Mouse (Mus musculus): Measurements from ENCODE around the gene Dapl1.

DNA sequence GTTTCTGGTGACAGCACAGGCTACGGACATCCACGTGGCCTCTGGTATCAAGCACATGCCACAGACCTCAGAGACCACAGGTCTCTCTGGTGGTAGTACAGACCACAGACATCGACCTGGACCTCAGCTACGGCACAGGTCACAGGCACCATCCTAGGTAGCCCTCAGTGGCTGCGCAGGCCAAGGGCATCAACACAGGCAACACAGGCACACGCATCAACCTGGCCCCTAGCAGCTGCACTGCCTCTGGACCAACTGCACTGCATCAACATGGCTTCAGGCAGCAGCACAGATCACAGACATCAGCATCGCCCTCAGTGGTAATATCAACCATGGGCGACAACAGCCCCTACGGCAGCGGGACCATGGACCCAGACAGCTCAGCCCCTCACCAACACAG, 36.2 kb downstream of the Dapl1 start:
- TF ChIP-seq CTCF (IDR thresholded peaks at IDR 0.05; ENCODE audit: low read depth, low read length) = no peak
- TF ChIP-seq POLR2A (IDR thresholded peaks at IDR 0.05; ENCODE audit: extremely low read depth, insufficient read depth, low read length) = no peak

All from liver, adult 2 months (tissue).